Mouse (Mus musculus) olfactory bulb, adult 2 months (tissue): ENCODE measurements at regions not wholly inside any gene's neighbourhood (a gene's known extent, or its start where the extent isn't known, plus 50 kb on each side); places are given as distances from the start of the nearest gene placed in this dataset.

Experiments
- H3K27ac ChIP-seq: fragments of 200-500 bp; 2 replicates; pipeline ENCODE4 v1.5.1; 2012; ENCODE audit warnings: low read depth, low read length; ENCODE audit not compliant: insufficient read depth
- H3K4me1 ChIP-seq: fragments of 200-500 bp; 2 replicates; pipeline ENCODE4 v1.6.1; 2012; ENCODE audit warnings: low read length; ENCODE audit not compliant: control insufficient read depth, insufficient read depth
- H3K4me3 ChIP-seq: fragments of 200-500 bp; 2 replicates; pipeline ENCODE4 v1.5.1; 2012; ENCODE audit warnings: mild to moderate bottlenecking, low read depth, low read length, moderate library complexity; ENCODE audit not compliant: insufficient read depth
- CTCF ChIP-seq: fragments of 200-500 bp; IDR thresholded peaks from 2 replicates; pipeline ENCODE4 v1.5.1; 2012; ENCODE audit warnings: low read depth, mild to moderate bottlenecking, low read length, moderate library complexity; ENCODE audit not compliant: insufficient read depth
- POLR2A ChIP-seq: fragments of 200-500 bp; IDR thresholded peaks from 2 replicates; pipeline ENCODE4 v1.6.1; 2012; ENCODE audit warnings: mild to moderate bottlenecking, low read depth, low read length, moderate library complexity; ENCODE audit not compliant: insufficient read depth
- WGBS: fragments of 180-500 bp; shearing (Covaris S2); methylation state at CpG from one replicate; pipeline ENCODE4 v1.1.7; 2018; 5-methylcytosine and 5-hydroxymethylcytosine counted together

DNA sequence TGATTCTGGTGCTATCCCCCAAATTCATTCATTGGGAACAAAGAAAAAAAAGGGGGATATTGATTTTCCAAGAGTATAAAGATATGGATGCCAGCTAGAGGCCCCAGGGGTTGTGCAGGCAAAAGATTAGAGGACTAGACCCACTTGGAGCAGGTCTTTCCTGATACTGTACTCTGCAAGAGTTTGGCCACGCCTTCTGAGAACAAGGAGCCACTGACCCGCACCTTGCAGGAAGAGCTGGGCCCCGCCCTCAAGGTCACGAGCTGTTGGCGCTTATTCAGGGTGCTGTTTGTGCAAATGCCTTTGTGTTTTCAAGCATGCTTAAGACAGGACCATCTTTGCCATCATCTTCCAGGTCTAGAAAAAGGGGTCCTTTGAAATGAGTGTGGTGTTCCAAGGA, 54.5 kb upstream of the Slc7a1 start:
- H3K4me1 ChIP-seq: peaks cover 8% of the 10 kb centered on the region
- H3K4me3 ChIP-seq: no peak overlapping the region
- 77% methylated on average over 5 of the region's 5 CpGs for WGBS
- TF ChIP-seq POLR2A: no peak
- no peak for TF ChIP-seq CTCF
- H3K27ac ChIP-seq: no peak overlapping the region

- 41% methylated on average over 12 of the region's 12 CpGs for WGBS
- Histone ChIP-seq H3K4me1 (peaks cover 8% of the 10 kb centered on the region), H3K27ac (no peak overlapping the region), H3K4me3 (no peak overlapping the region)
- TF ChIP-seq POLR2A: no peak
- no peak for TF ChIP-seq CTCF
These were observed 54.1 kb upstream of the Slc7a1 start for GRCm38 (mm10) chr5:148453776-148454175.

DNA sequence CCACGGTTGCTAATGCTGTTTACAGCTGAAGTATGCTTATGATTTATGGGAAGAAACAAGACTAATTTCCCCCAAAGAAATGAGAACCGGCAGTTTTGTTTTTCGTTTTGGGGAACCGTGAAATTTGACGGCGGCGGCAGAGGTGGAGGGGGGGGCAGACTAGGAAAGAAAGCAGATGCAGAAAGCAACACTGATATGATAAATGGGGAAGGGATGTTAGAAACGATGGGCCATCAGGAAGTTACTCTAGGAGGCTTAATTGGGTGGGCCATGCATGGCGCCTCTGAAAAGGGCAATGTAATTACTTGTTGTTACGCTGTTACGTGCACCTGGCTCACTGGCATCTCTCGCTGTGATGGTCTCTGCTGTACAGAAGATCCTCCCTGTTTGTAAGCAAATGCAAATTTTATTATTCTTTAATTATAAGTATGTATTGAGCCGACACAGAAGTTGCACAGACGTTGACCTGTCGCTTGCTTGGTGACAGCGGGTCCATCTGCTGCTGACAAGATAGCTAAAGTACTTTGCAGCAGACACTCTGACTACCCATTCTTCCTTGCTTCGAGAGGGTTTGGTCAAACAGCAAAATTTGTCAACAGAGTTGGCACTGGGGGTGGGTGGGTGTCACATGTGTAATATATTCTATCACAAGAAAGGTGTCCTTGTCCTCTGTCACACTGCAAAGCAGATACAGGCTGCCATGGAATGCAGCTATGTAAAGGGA, 53.4 kb upstream of the Slc7a1 start:
- Histone ChIP-seq H3K4me1 (peaks cover 8% of the 10 kb centered on the region), H3K27ac (no peak overlapping the region), H3K4me3 (no peak overlapping the region)
- 70% methylated on average over 17 of the region's 17 CpGs for WGBS
- no peak for TF ChIP-seq CTCF
- TF ChIP-seq POLR2A: no peak

GRCm38 (mm10) chr5:148451811-148452210, 52.1 kb upstream of the Slc7a1 start:
- 27% methylated on average over 7 of the region's 7 CpGs for WGBS
- Histone ChIP-seq H3K27ac (no peak overlapping the region), H3K4me3 (no peak overlapping the region), H3K4me1 (peaks cover 8% of the 10 kb centered on the region)
- TF ChIP-seq POLR2A (no peak), CTCF (peak; percentile 54; the same call in 1 of the 2 replicates)

DNA sequence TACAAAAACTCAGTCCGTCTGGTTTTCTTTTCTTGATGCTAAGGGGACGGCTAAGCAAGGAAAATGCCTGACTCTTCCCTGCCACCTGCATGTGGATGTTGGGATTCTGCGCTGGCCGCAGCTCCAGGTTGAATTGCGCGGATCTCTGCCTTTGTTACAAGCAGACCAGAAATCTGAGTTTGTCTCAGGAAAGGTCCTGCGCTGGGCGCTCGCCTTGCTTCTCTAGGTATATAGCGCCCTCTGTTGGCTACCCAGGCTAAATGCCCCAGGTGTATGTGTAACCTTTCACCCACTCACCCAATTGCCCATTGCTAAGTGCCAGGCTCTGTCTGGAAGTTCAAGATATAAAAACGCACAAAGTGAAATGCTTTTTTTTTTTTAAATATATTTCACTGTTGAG, 51.2 kb upstream of the Slc7a1 start:
- Histone ChIP-seq H3K4me1 (peaks cover 8% of the 10 kb centered on the region), H3K27ac (no peak overlapping the region), H3K4me3 (no peak overlapping the region)
- TF ChIP-seq CTCF (peak; percentile 24), POLR2A (no peak)
- 41% methylated on average over 11 of the region's 11 CpGs for WGBS
